In the genomic region with DNA sequence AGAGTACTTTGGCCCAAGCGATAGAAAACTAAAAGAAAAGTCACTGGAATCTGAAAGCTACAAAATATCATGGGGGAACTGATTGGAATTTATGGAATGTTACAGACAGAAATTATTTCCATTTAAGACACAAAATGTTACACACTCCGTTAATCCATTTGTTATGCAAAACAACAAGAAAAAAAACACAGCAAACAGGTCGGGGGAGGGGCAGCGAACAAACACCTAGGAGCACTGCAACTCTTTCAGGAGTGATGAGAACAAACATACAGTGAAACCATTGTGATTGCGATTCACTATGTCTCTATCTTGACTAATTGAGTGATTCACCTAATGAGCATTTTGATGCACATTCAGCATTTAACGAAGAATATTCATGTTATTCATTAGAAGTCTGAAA, we compare ENCODE assay signal across 21 mouse cellular contexts.
"Had no signal": no experiment of that assay in that cellular context is flagged by ENCODE, and none has a peak within 500 bp of the region (broad histone marks: within the 10 kb centered on the region; RNA-seq: fewer than 3 reads in every experiment).

No protein-coding gene starts in this region.

- H3K27ac ChIP-seq: heart, embryonic 10.5 days; hindbrain, embryonic 10.5 days; hindbrain, embryonic 12.5 days; hindbrain, embryonic 14.5 days; intestine, embryonic 15.5 days; layer of hippocampus, adult 2 months; left cerebral cortex, adult 2 months; limb, embryonic 10.5 days; limb, embryonic 12.5 days; liver, embryonic 13.5 days; liver, embryonic 15.5 days had no signal

- H3K9ac ChIP-seq: heart, embryonic 12.5 days; hindbrain, embryonic 12.5 days; hindbrain, embryonic 14.5 days; intestine, embryonic 15.5 days; limb, embryonic 12.5 days; liver, embryonic 13.5 days; liver, embryonic 15.5 days had no signal

- H3K27me3 ChIP-seq: heart, embryonic 12.5 days; hindbrain, embryonic 12.5 days; intestine, embryonic 15.5 days; limb, embryonic 12.5 days; liver, embryonic 13.5 days; liver, embryonic 15.5 days had no signal

- H3K4me1 ChIP-seq: heart, embryonic 10.5 days; heart, embryonic 12.5 days; hindbrain, embryonic 10.5 days; hindbrain, embryonic 12.5 days; intestine, embryonic 15.5 days; limb, embryonic 10.5 days; limb, embryonic 12.5 days; liver, embryonic 13.5 days; liver, embryonic 15.5 days had no signal

- ATAC-seq: hindbrain, embryonic 16.5 days; inflammation-experienced regulatory T-cells, adult 6 months; intestine, postnatal 0 days had no signal

- H3K9me3 ChIP-seq: heart, embryonic 10.5 days; heart, embryonic 12.5 days; hindbrain, embryonic 12.5 days; intestine, embryonic 15.5 days; limb, embryonic 10.5 days; limb, embryonic 12.5 days; liver, embryonic 13.5 days; liver, embryonic 15.5 days had no signal

- H3K36me3 ChIP-seq: heart, embryonic 10.5 days; heart, embryonic 12.5 days; hindbrain, embryonic 10.5 days; hindbrain, embryonic 12.5 days; intestine, embryonic 15.5 days; limb, embryonic 10.5 days; limb, embryonic 12.5 days; liver, embryonic 13.5 days; liver, embryonic 15.5 days had no signal

- H3K4me2 ChIP-seq: heart, embryonic 12.5 days; hindbrain, embryonic 12.5 days; hindbrain, embryonic 14.5 days; intestine, embryonic 15.5 days; limb, embryonic 12.5 days; liver, embryonic 13.5 days; liver, embryonic 15.5 days had no signal

- H3K4me3 ChIP-seq: heart, embryonic 10.5 days; heart, embryonic 12.5 days; hindbrain, embryonic 10.5 days; hindbrain, embryonic 12.5 days; intestine, embryonic 15.5 days; layer of hippocampus, adult 2 months; left cerebral cortex, adult 2 months; limb, embryonic 10.5 days; limb, embryonic 12.5 days; liver, embryonic 13.5 days; liver, embryonic 15.5 days had no signal

- DNase-seq: gastrocnemius, postnatal 14 days; heart, adult 18-20 months; heart, postnatal 10 days; heart, postnatal 4 days; kidney, adult 18-20 months; liver; liver, embryonic 13.5 days had no signal
